Mouse (Mus musculus) thymus, postnatal 10 days (tissue): ENCODE data around the gene Aqp2.

ENCODE experiments used
- DNase-seq, 2 experiments: peaks; one replicate each; pipeline ENCODE4 v3.0.0; 2021; ENCODE audit warnings: low spot score in 2 of 2

Aqp2 gene

GRCm38 (mm10) chr15:99590429-99591084 is 11.7 kb downstream of the Aqp2 start, which contains the start of gene Aqp5:
Aqp5 (plus strand) TSS chr15:99590782.
- DNase-seq: no peak

- no peak for DNase-seq
Observed at GRCm38 (mm10) chr15:99592177-99592576, 13.3 kb downstream of the Aqp2 start.

- no peak for DNase-seq
Observed at GRCm38 (mm10) chr15:99592877-99593276, 14.0 kb downstream of the Aqp2 start.

GRCm38 (mm10) chr15:99594951-99595350 is 16.1 kb downstream of the Aqp2 start:
- DNase-seq: no peak

- DNase-seq: peak; percentile 44 to 77
Observed at GRCm38 (mm10) chr15:99596056-99596687, 17.3 kb downstream of the Aqp2 start.

GRCm38 (mm10) chr15:99596841-99597240 is 18.0 kb downstream of the Aqp2 start:
- DNase-seq: no peak

GRCm38 (mm10) chr15:99597596-99597995 is 18.7 kb downstream of the Aqp2 start:
- DNase-seq: no peak

- DNase-seq: no peak
Observed at GRCm38 (mm10) chr15:99599245-99600070, 20.6 kb downstream of the Aqp2 start.

GRCm38 (mm10) chr15:99600986-99601822 is 22.3 kb downstream of the Aqp2 start, which contains the start of gene Aqp6:
Aqp6 (plus strand) TSS chr15:99601400.
- DNase-seq: no peak

- DNase-seq: no peak
Observed at GRCm38 (mm10) chr15:99601823-99602120, 22.9 kb downstream of the Aqp2 start.

GRCm38 (mm10) chr15:99602206-99602820 is 23.5 kb downstream of the Aqp2 start:
- no peak for DNase-seq

- no peak for DNase-seq
Observed at GRCm38 (mm10) chr15:99603216-99603615, 24.4 kb downstream of the Aqp2 start.

- no peak for DNase-seq
Observed at GRCm38 (mm10) chr15:99605595-99605994, 26.7 kb downstream of the Aqp2 start.

- no peak for DNase-seq
Observed at GRCm38 (mm10) chr15:99606515-99606914, 27.7 kb downstream of the Aqp2 start.

GRCm38 (mm10) chr15:99607388-99608113 is 28.7 kb downstream of the Aqp2 start:
- DNase-seq: no peak

- DNase-seq: no peak
Observed at GRCm38 (mm10) chr15:99608382-99609125, 29.7 kb downstream of the Aqp2 start.

- no peak for DNase-seq
Observed at GRCm38 (mm10) chr15:99611563-99611962, 32.7 kb downstream of the Aqp2 start.

- no peak for DNase-seq
Observed at GRCm38 (mm10) chr15:99614273-99614672, 35.4 kb downstream of the Aqp2 start.

- DNase-seq: no peak
Observed at GRCm38 (mm10) chr15:99614753-99615152, 35.9 kb downstream of the Aqp2 start.

- DNase-seq: no peak
Observed at GRCm38 (mm10) chr15:99615246-99615645, 36.4 kb downstream of the Aqp2 start.
